Mouse (Mus musculus): Measurements from ENCODE around the gene Atf1. TPM values are rescaled to one million over a fixed set of nuclear protein-coding genes. Genes with fewer than 3 reads are reported as not detected.
"Not testable (repeated sequence)": the region's sequence is repeated elsewhere in the genome, so short reads cannot be mapped to it uniquely, and the experiment has no call there.

Atf1 gene
- total RNA-seq, 2 experiments from 2014 or later = 86.2 to 89.7 TPM

GRCm38 (mm10) chr15:100257305-100257704 is 29.7 kb downstream of the Atf1 start:
- no peak for DNase-seq (ENCODE audit: low spot score in 2 of 2)

- DNase-seq (ENCODE audit: low spot score in 2 of 2) = no peak
These were observed 31.2 kb downstream of the Atf1 start for GRCm38 (mm10) chr15:100258646-100259425.

GRCm38 (mm10) chr15:100260351-100260750 is 32.7 kb downstream of the Atf1 start:
- DNase-seq (ENCODE audit: low spot score in 2 of 2) = not testable (repeated sequence)

GRCm38 (mm10) chr15:100263246-100263905 is 35.8 kb downstream of the Atf1 start:
- DNase-seq (ENCODE audit: low spot score in 2 of 2) = no peak

- DNase-seq (ENCODE audit: low spot score in 2 of 2) = no peak
These were observed 38.1 kb downstream of the Atf1 start for GRCm38 (mm10) chr15:100265586-100266325.

- no peak for DNase-seq (ENCODE audit: low spot score in 2 of 2)
These were observed 41.3 kb downstream of the Atf1 start for GRCm38 (mm10) chr15:100268916-100269315.

GRCm38 (mm10) chr15:100269776-100270175 is 42.2 kb downstream of the Atf1 start:
- no peak for DNase-seq (ENCODE audit: low spot score in 2 of 2)

- DNase-seq (ENCODE audit: low spot score in 2 of 2) = not testable (repeated sequence)
These were observed 43.0 kb downstream of the Atf1 start for GRCm38 (mm10) chr15:100270609-100271008.

GRCm38 (mm10) chr15:100271411-100271810 is 43.8 kb downstream of the Atf1 start:
- DNase-seq (ENCODE audit: low spot score in 2 of 2) = no peak

GRCm38 (mm10) chr15:100273791-100274308 is 46.2 kb downstream of the Atf1 start:
- not testable (repeated sequence) for DNase-seq (ENCODE audit: low spot score in 2 of 2)

GRCm38 (mm10) chr15:100274790-100275559 is 47.4 kb downstream of the Atf1 start:
- DNase-seq (ENCODE audit: low spot score in 2 of 2) = no peak

GRCm38 (mm10) chr15:100276403-100276802 is 48.8 kb downstream of the Atf1 start:
- no peak for DNase-seq (ENCODE audit: low spot score in 2 of 2)

GRCm38 (mm10) chr15:100277586-100277985 is 50.0 kb downstream of the Atf1 start:
- DNase-seq (ENCODE audit: low spot score in 2 of 2) = no peak

- DNase-seq (ENCODE audit: low spot score in 2 of 2) = no peak
These were observed 53.0 kb downstream of the Atf1 start, which contains the start of gene Tmprss12 for GRCm38 (mm10) chr15:100280626-100281025. Tmprss12 (plus strand) TSS chr15:100280837.

- no peak for DNase-seq (ENCODE audit: low spot score in 2 of 2)
These were observed 61.4 kb downstream of the Atf1 start for GRCm38 (mm10) chr15:100288980-100289379.

- no peak for DNase-seq (ENCODE audit: low spot score in 2 of 2)
These were observed 63.2 kb downstream of the Atf1 start for GRCm38 (mm10) chr15:100290858-100291257.

GRCm38 (mm10) chr15:100292326-100292725 is 64.7 kb downstream of the Atf1 start:
- no peak for DNase-seq (ENCODE audit: low spot score in 2 of 2)

- no peak for DNase-seq (ENCODE audit: low spot score in 2 of 2)
These were observed 70.2 kb downstream of the Atf1 start for GRCm38 (mm10) chr15:100297856-100298255.

- DNase-seq (ENCODE audit: low spot score in 2 of 2) = no peak
These were observed 72.9 kb downstream of the Atf1 start for GRCm38 (mm10) chr15:100300499-100300898.

GRCm38 (mm10) chr15:100301556-100301955 is 73.9 kb downstream of the Atf1 start:
- no peak for DNase-seq (ENCODE audit: low spot score in 2 of 2)
